ENCODE assay signal across 18 mouse cellular contexts in genomic region chr16:57439206-57439605, GRCm38 (mm10).
DNase-seq lines count a peak whose midpoint lies in the region; ATAC-seq and TF ChIP-seq lines count a peak whose summit lies in the region.
"Had no signal": no experiment of that assay in that cellular context is flagged by ENCODE, and none has a peak within 500 bp of the region (broad histone marks: within the 10 kb centered on the region; RNA-seq: fewer than 3 reads in every experiment).

No protein-coding gene starts in this region.

- H3K36me3 ChIP-seq in embryonic facial prominence, embryonic 10.5 days (replicated peaks) = no peaks in the 10 kb centered on the region
- no peaks in the 10 kb centered on the region for H3K36me3 ChIP-seq in limb, embryonic 12.5 days
- H3K36me3 ChIP-seq: midbrain, embryonic 15.5 days had no signal

- no peak overlapping the region for H3K9ac ChIP-seq in limb, embryonic 12.5 days (replicated peaks)
- H3K9ac ChIP-seq: liver, embryonic 14.5 days; midbrain, embryonic 15.5 days had no signal

- H3K9me3 ChIP-seq in embryonic facial prominence, embryonic 10.5 days = no peaks in the 10 kb centered on the region
- no peaks in the 10 kb centered on the region for H3K9me3 ChIP-seq in limb, embryonic 12.5 days
- H3K9me3 ChIP-seq: megakaryocyte, embryonic 14.5 days; midbrain, embryonic 15.5 days had no signal

- no peak for DNase-seq in gastrocnemius, adult 2 months
- DNase-seq in gastrocnemius, postnatal 36 days = no peak
- no peak for DNase-seq in embryonic facial prominence, embryonic 10.5 days (ENCODE audit: low spot score)
- peak; percentile 14 to 20 for DNase-seq in kidney, adult 8-10 months
- DNase-seq in urinary bladder, adult 2 months (ENCODE audit: low spot score) = no peak
- DNase-seq in ovary, postnatal 36 days (ENCODE audit: low spot score) = no peak
- no peak for DNase-seq in right cerebral cortex, postnatal 36 days (ENCODE audit: low spot score in 2 of 2)
- DNase-seq: adrenal gland, adult 2 months; cerebellum, postnatal 36 days; lung, postnatal 10 days; right cerebral cortex, adult 18-20 months; thymus, postnatal 4 days had no signal

- H3K27ac ChIP-seq in gastrocnemius, adult 2 months = peak overlapping the region; percentile 41; the same call in 1 of the 2 replicates
- peak overlapping the region; percentile 7; the same call in 1 of the 2 replicates for H3K27ac ChIP-seq in embryonic facial prominence, embryonic 10.5 days (replicated peaks)
- H3K27ac ChIP-seq in limb, embryonic 12.5 days = peak overlapping the region; percentile 60
- H3K27ac ChIP-seq: liver, embryonic 14.5 days; midbrain, embryonic 15.5 days had no signal

- H3K27me3 ChIP-seq in embryonic facial prominence, embryonic 10.5 days (replicated peaks; ENCODE audit: low read depth, poor library complexity, severe bottlenecking) = no peaks in the 10 kb centered on the region
- H3K27me3 ChIP-seq in limb, embryonic 12.5 days = no peaks in the 10 kb centered on the region; the same call in 1 of the 2 replicates
- H3K27me3 ChIP-seq: megakaryocyte, embryonic 14.5 days; midbrain, embryonic 15.5 days had no signal

- peaks cover 25% of the 10 kb centered on the region for H3K4me1 ChIP-seq in embryonic facial prominence, embryonic 10.5 days
- peaks cover 42% of the 10 kb centered on the region for H3K4me1 ChIP-seq in limb, embryonic 12.5 days (replicated peaks)
- H3K4me1 ChIP-seq: midbrain, embryonic 15.5 days had no signal

- H3K4me3 ChIP-seq in gastrocnemius, adult 2 months = no peak overlapping the region
- H3K4me3 ChIP-seq in embryonic facial prominence, embryonic 10.5 days = no peak overlapping the region
- no peak overlapping the region for H3K4me3 ChIP-seq in limb, embryonic 12.5 days (replicated peaks)
- H3K4me3 ChIP-seq: megakaryocyte, embryonic 14.5 days; midbrain, embryonic 15.5 days had no signal

- H3K4me2 ChIP-seq in limb, embryonic 12.5 days = no peak overlapping the region
- H3K4me2 ChIP-seq: heart, embryonic 11.5 days; midbrain, embryonic 15.5 days had no signal

- intact Hi-C loops in gastrocnemius, adult 2 months (cut with DNase I) = no loop called here
- intact Hi-C loops in gastrocnemius, postnatal 36 days (cut with DNase I) = no loop called here

- WGBS in embryonic facial prominence, embryonic 10.5 days = 90% methylated on average over 11 of the region's 11 CpGs
- WGBS in limb, embryonic 12.5 days = 74% methylated on average over 11 of the region's 11 CpGs

- no peak for ATAC-seq in limb, embryonic 12.5 days (ENCODE audit: insufficient number of reproducible peaks, insufficient read depth, low FRiP score, low TSS enrichment, low read depth)
- ATAC-seq: hindbrain, embryonic 16.5 days; midbrain, embryonic 15.5 days had no signal

- no peak for TF ChIP-seq CTCF in gastrocnemius, adult 2 months (IDR thresholded peaks at IDR 0.05)

Comparison
In these comparisons a context has a peak if more than half of its experiments do, and no peak if none do; other contexts are left out.
1. DNase-seq: peak in kidney, adult 8-10 months (2 of 2); none in gastrocnemius, adult 2 months (single experiment), gastrocnemius, postnatal 36 days (0 of 2), embryonic facial prominence, embryonic 10.5 days (single experiment), urinary bladder, adult 2 months (single experiment), ovary, postnatal 36 days (single experiment) and right cerebral cortex, postnatal 36 days (0 of 2).
2. H3K27ac ChIP-seq: peak in every context shown above with its lines; median percentile 60 in limb, embryonic 12.5 days; 41 in gastrocnemius, adult 2 months; 7 in embryonic facial prominence, embryonic 10.5 days.